Mouse (Mus musculus) gastrocnemius, adult 8-10 months (tissue): ENCODE measurements around the gene Nxf1. TPM values are rescaled to one million over a fixed set of nuclear protein-coding genes. Genes with fewer than 3 reads are reported as not detected.

Experiments
- DNase-seq, 2 experiments: peaks; one replicate each; pipeline ENCODE4 v3.0.0; 2022; ENCODE audit warnings: low spot score in 2 of 2
- microRNA-seq: library from miRNA; unstranded; fragments of <30 nt; microRNA quantifications from one replicate; pipeline ENCODE4 v1.2.0, GENCODE M21; 2022
- total RNA-seq, 4 experiments: library from RNA; stranded (reverse); gene quantifications; 2 replicates each; pipeline ENCODE4 v1.2.4; 2022

Nxf1 gene
- total RNA-seq, 4 experiments from 2014 or later: 24.0 to 34.0 (median 27.7) TPM

GRCm38 (mm10) chr19:8818301-8818798 is 61.5 kb downstream of the Nxf1 start:
- DNase-seq: no peak

GRCm38 (mm10) chr19:8818801-8819595 is 62.1 kb downstream of the Nxf1 start, which contains the start of gene Ttc9c:
Ttc9c (minus strand) TSS chr19:8819333.
- DNase-seq: peak; percentile 95

- peak; percentile 97 to 98 for DNase-seq
Measured at GRCm38 (mm10) chr19:8819596-8820423, 62.9 kb downstream of the Nxf1 start, which contains the start of gene Hnrnpul2. Hnrnpul2 (plus strand) TSS chr19:8820010.

Small RNA genes lying within 50 kb of the gene (microRNA-seq; reads per million reads assigned to microRNA genes)
- gene Mir6992: not detected

Other genes starting within 250 kb of the Nxf1 start
- not detected for gene Slc22a8, start 165.8 kb upstream of the Nxf1 start, total RNA-seq
- not detected for gene Slc22a6, start 139.0 kb upstream of the Nxf1 start, total RNA-seq
- gene Chrm1, start 93.3 kb upstream of the Nxf1 start, total RNA-seq: not detected
- gene Slc3a2, start 33.7 kb upstream of the Nxf1 start, total RNA-seq: 10 to 100 TPM; 29.7 to 37.0 (median 31.1) TPM
- 10 to 100 TPM; 14.0 to 16.7 (median 14.9) TPM for gene Wdr74, start 21.2 kb upstream of the Nxf1 start, total RNA-seq
- gene 1700092M07Rik, start 16.4 kb upstream of the Nxf1 start, total RNA-seq: not detected
- gene Stx5a, start 15.7 kb upstream of the Nxf1 start, total RNA-seq: 10 to 100 TPM; 12.3 to 19.8 (median 14.9) TPM
- 100 to 1,000 TPM in 3 of 4 experiments, 10 to 100 TPM in 1; 99.3 to 133 (median 107) TPM for gene Tmem223, start 13.9 kb downstream of the Nxf1 start, total RNA-seq
- 10 to 100 TPM in 1 of 4 experiments, 1 to 10 TPM in 3; 6.9 to 10.3 (median 8.8) TPM for gene Tmem179b, start 17.4 kb downstream of the Nxf1 start, total RNA-seq
- 1 to 10 TPM; 3.6 to 5.0 (median 4.6) TPM for gene Taf6l, start 29.3 kb downstream of the Nxf1 start, total RNA-seq
- gene Polr2g, start 41.5 kb downstream of the Nxf1 start, total RNA-seq: 10 to 100 TPM; 36.0 to 42.5 (median 37.7) TPM
- gene Zbtb3, start 45.5 kb downstream of the Nxf1 start, total RNA-seq: 1 to 10 TPM in 1 of 4 experiments, under 1 TPM in 3; 0.82 to 1.1 (median 0.90) TPM
- 10 to 100 TPM; 11.4 to 12.7 (median 11.9) TPM for gene Ttc9c, start 62.3 kb downstream of the Nxf1 start, total RNA-seq
- gene Hnrnpul2, start 62.9 kb downstream of the Nxf1 start, total RNA-seq: 10 to 100 TPM; 38.1 to 45.6 (median 44.3) TPM
- gene AC129217.1, start 72.7 kb downstream of the Nxf1 start, total RNA-seq: 1 to 10 TPM in 1 of 4 experiments, not detected in 3; 2.0 TPM
- gene Bscl2, start 80.4 kb downstream of the Nxf1 start, total RNA-seq: 10 to 100 TPM; 14.7 to 23.9 (median 20.0) TPM
- not detected for gene Gng3, start 82.1 kb downstream of the Nxf1 start, total RNA-seq
- gene Lrrn4cl, start 93.7 kb downstream of the Nxf1 start, total RNA-seq: 1 to 10 TPM; 5.3 to 8.8 (median 7.0) TPM
- 100 to 1,000 TPM; 207 to 248 (median 231) TPM for gene Ubxn1, start 114.4 kb downstream of the Nxf1 start, total RNA-seq
- 10 to 100 TPM; 58.7 to 74.6 (median 65.3) TPM for gene Uqcc3, start 123.8 kb downstream of the Nxf1 start, total RNA-seq
- 1 to 10 TPM in 2 of 4 experiments, under 1 TPM in 2; 0.54 to 7.3 (median 1.7) TPM for gene Lbhd1, start 126.7 kb downstream of the Nxf1 start, total RNA-seq
- gene Gm49403, start 126.9 kb downstream of the Nxf1 start, total RNA-seq: not detected
- 10 to 100 TPM; 13.8 to 16.3 (median 15.9) TPM for gene 1810009A15Rik, start 131.8 kb downstream of the Nxf1 start, total RNA-seq
- 1 to 10 TPM in 3 of 4 experiments, not detected in 1; 2.6 to 5.7 (median 2.9) TPM for gene Gm49416, start 131.9 kb downstream of the Nxf1 start, total RNA-seq
- 10 to 100 TPM; 10.3 to 13.0 (median 11.3) TPM for gene Ints5, start 135.9 kb downstream of the Nxf1 start, total RNA-seq
- gene Ganab, start 141.0 kb downstream of the Nxf1 start, total RNA-seq: 10 to 100 TPM; 15.2 to 20.1 (median 18.9) TPM
- 10 to 100 TPM; 36.8 to 39.0 (median 38.1) TPM for gene B3gat3, start 163.3 kb downstream of the Nxf1 start, total RNA-seq
- gene Rom1, start 172.3 kb downstream of the Nxf1 start, total RNA-seq: 1 to 10 TPM; 7.2 to 9.4 (median 8.7) TPM
- 1 to 10 TPM; 3.5 to 4.7 (median 4.3) TPM for gene Eml3, start 172.5 kb downstream of the Nxf1 start, total RNA-seq
- 10 to 100 TPM; 21.0 to 25.7 (median 23.4) TPM for gene Mta2, start 184.8 kb downstream of the Nxf1 start, total RNA-seq
- 10 to 100 TPM in 1 of 4 experiments, 1 to 10 TPM in 3; 7.8 to 11.8 (median 9.0) TPM for gene Tut1, start 196.8 kb downstream of the Nxf1 start, total RNA-seq
- gene Eef1g, start 210.0 kb downstream of the Nxf1 start, total RNA-seq: 100 to 1,000 TPM; 411 to 454 (median 425) TPM
- gene Ahnak, start 232.2 kb downstream of the Nxf1 start, total RNA-seq: 100 to 1,000 TPM; 249 to 267 (median 253) TPM